Mouse (Mus musculus) thymus, postnatal 0 days (tissue): Measurements from ENCODE around the gene Zc2hc1b. TPM values are rescaled to one million over a fixed set of nuclear protein-coding genes. Genes with fewer than 3 reads are reported as not detected.

Experiments used
- DNase-seq: peaks from one replicate; pipeline ENCODE4 v3.0.0-alpha.2; 2015; ENCODE audit warnings: low spot score
- polyA plus RNA-seq: library from polyadenylated mRNA; unstranded; fragments of >200 nt; fragmentation: Nextera tagmentation; extraction: Ambion mirVana; gene quantifications from 2 replicates; pipeline ENCODE4 v1.2.1, GENCODE M21; 2015

The Zc2hc1b gene
- polyA plus RNA-seq, 1 experiment from 2014 or later: not detected

DNA sequence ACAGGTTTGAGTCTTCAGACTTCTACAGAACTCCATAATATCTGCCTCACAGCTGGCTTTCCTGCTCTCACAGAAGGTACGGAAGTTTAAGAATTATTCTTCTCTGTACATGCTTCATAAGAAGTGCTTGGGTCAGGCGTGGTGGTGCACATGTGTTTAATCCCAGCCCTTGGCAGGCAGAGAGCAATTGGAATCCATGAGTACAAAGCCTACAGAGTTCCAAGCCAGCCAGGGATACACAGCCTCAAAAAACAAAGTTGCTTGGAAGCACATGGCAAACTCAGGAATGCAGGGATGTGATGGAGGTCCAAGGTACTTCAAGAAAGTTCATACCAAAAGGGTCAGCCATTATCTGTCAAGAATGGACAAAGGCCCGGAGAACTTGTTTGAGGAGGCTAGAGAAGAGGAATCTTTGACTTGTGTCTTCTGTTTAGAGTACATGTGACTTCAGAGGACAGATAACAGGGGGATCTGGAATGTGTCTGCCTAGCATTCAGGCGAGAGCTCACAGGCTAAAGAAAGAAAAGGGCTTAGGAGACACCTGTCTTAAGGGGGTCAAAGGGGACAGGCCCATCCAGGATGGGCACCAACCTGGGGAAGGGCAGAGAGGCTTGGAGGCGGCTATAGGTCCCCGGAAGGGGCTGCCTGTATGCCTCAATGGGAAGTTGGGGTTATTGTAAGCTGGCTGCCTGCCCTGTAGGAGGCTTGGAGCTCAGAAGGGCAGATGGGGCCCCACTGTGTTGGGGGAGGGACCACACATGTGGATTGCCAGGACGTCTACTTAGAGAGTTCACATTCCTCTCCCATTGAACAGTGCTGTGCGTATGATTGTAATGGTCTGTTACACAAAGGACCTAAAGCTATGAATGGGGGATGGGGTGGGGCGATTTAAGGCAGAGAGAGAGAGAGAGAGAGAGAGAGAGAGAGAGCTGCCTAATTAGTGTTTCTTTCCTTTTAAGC, 60.8 kb downstream of the Zc2hc1b start:
- DNase-seq: no peak

DNA sequence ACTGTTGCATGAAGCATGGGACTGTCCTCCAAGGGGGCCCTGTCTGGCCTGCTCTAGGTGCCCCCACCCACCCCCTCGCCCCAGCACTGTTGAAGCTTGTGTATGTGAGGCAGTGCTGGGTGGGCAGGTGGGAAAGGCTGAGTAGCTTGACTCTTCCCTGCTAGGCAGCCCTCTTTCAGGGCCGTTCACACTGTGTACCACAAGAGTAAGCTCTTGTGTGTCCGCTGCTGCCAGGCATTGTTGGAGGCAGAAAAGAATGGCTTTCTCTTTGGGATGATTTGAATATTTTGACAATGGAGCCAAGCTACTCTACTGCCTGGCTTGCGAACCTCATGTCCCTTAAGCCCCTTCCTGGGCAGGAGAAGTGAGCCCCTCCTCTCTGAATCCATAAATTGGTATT, 62.8 kb downstream of the Zc2hc1b start:
- DNase-seq: no peak

DNA sequence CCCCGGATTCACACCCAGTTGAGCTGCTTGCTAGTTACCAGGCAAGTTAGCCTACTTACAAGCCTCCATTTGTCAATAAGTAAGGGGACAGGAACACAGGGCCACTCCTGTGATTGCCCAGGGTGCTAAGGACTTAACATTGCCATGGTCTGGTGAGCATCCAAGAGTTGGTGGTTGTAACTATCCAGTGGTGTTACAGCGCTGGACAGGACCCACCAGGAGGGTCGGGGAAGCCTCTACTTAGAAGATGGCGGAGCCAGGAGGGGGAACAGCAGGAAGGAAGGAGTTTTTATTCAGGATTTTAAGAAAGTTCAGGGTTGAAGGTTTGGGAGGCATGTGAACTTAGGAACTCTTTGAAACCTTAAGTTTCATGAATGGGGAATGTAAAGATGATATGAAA, 64.2 kb downstream of the Zc2hc1b start:
- DNase-seq: no peak

DNA sequence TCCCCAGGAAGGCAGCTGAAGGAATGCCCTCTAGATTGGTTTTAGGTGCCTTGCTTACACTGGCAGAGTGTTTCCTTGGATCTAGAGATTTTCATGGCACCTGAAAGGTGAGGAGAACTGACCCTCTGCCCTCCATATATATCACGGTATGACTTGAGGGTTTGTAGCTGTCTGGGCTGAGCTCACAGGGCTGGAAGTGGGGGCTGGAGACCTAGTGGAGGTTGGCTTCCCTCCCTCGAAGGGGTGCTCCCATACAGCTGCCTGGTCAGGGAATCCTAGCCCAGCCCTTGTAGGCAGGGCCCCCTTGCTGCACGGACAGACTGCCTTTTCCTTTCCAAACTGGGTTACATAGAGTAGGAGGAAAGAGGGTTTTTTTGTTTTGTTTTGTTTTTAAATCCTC, 65.0 kb downstream of the Zc2hc1b start:
- DNase-seq: no peak

DNA sequence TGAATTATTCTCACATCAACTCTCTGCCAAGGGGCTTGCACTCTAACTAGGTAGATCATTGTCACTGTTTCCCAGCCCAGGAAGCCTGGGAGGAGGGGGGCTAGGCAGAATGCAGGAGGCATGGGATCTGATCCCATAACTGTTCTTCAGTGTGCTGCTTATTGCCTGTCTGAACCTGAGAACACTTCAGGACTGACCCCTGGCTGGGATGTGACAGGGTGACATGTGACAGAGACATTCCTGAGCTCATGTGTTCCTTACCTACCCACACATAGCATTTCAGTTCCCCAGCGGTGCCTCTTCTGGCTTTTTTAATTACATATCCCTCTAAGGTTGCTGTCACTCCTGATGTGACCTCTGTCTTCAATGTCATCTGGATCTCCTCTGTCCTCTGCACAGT, 68.0 kb downstream of the Zc2hc1b start:
- no peak for DNase-seq

DNA sequence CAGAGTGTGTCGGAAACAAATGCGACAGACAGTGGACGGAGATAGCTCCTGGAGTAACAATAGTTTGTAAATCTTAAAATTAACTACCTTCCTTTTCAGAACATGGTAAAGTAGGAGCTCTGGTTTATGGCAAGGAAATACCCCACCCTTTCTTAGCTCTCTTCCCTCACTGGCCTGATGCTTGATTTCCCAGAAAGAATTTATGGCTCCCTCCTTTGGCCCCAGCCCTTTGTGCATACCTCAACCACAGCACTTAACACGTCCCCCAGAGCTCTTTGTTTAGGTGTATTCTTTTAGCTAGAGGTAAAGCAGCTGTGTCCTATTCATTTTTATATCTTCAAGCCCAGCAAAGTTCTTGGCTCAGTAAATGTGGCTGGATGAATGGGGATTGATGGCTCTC, 69.0 kb downstream of the Zc2hc1b start:
- DNase-seq: no peak

DNA sequence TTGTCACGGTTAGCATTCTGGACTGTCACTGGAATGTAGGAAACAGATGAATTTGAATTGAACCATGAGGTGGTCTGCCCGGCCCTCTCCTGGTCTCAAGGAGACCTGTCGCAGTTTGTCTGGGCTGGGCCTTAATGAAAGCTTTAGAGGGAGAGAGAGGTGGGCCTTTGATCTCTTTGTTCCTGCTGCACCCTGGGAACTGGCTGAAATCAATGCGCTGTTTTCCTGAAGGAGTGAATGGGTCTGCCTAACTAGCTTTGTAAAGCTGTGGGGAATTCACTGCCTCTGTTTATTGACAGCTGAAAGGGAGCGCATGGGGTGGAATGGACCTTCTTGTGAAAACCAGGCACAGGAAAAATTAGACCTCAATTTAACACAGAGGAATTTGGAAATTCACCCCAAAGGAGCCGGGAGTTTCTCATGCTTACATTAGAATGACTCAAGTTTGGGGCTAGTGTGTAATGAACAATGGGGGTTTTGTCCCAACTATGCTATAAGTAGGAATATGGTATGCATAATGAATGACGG, 69.7 kb downstream of the Zc2hc1b start:
- DNase-seq: no peak

DNA sequence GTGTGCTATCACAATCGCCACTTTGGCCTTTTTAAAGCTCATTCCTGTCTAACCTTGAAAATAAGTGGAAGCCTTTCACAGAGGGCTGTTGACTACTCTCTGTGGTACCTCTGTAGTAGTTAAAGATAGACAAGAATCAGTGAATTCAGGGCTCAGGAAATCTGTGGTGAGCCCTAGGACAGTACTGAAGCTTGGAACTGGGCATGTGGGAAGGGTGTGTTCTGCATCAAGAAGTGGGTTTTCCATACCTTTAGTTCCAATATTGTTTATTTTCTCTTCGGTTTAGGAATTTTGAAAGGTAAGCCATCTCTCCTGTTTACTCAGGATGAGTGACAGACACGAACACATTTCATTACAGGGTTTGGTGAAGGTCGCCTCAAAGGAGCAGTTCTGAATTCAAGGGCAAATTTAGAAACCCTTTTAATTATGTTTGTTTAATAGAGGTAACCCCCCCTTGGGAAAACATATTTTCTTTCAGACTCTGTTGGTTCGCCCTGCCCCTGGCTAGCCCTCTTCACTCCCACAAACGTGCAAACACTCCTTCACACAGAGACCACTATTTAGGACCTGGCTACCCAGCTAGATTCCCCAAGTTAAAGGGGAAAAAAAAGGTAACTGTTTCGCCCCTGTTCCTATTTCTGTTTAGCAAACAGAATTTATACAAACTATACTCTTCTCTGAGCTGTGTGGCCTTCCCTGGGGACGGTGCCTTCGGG, 70.8 kb downstream of the Zc2hc1b start:
- no peak for DNase-seq

DNA sequence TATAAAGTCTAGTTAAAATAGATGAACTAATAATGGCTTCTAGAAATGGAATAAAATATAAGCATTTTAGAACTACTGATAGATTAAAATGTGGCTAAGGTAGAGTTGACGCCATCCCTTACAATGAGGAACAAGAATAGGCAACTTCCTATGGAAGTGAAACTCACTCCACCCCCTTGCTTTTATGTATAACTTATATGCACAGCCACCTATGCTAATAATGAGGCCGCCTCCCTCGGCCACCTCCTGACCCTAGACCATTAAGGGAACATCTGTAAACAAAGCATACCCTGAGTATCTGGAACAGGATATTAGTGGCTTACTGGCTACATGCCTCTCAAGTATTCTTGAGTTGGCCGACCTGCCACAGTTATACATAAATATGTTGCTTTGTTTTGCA, 74.0 kb downstream of the Zc2hc1b start:
- DNase-seq: no peak

DNA sequence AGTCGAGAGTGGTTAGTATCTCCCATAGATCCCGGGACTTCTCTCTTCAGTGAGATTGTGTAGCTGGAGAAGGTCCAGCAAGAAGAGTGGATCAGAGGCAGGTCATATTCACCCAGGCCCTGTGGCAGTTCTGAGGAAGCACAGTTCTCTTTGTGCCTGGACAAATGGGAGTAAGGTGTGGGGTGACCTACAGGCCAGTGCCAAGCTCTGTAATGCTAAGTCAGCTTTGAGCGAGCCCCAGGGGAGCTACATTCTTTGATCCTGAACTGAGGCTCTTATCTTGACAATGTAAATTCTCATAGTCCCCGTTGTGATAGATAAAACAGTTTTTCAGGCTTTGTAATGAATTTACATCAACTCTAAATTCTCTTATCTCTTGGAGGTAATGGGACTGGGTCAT, 75.5 kb downstream of the Zc2hc1b start:
- DNase-seq: no peak

DNA sequence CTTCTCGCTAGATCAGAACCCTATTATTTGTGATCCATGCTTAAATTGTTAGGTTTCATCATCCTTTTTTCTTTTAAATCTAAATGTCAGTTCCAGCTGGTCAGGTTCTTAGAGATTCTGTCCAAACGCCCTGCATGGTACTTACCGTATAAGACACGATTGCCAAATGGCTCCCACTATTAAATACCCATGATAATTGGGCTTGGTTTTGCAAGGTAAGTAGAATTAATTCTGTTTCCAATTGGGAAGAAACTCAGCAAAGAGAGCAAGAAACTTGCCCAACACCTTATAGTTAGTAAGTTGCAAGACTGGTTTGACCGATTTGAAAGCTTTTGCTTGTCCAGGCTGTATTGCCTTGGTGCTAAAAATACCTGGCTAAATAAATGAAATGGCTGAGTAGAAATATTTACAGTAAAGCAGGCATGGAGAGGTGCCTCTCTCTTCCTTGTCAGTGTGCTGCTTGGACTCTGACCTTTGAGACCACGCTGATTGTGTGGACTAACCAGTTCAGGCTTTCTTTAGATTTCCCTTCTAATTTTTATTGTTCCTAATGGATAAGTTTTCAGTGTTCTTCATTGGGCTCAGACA, 77.7 kb downstream of the Zc2hc1b start:
- DNase-seq: no peak

Other genes with a start within 250 kb of the Zc2hc1b start
- gene Stx11, start 213.7 kb downstream of the Zc2hc1b start, polyA plus RNA-seq: 20.6 and 21.9 TPM in 2 replicates
- 45.6 and 47.3 TPM in 2 replicates for gene Sf3b5, start 172.7 kb downstream of the Zc2hc1b start, polyA plus RNA-seq
- 7.3 and 8.0 TPM in 2 replicates for gene Plagl1, start 117.5 kb downstream of the Zc2hc1b start, polyA plus RNA-seq
- gene Ltv1, start 15.1 kb upstream of the Zc2hc1b start, polyA plus RNA-seq: 60.4 and 63.2 TPM in 2 replicates